Mouse (Mus musculus): ENCODE data around the gene Trim54. TPM values are rescaled to one million over a fixed set of nuclear protein-coding genes. Genes with fewer than 3 reads are reported as not detected.

Gene Trim54
- total and polyA plus RNA-seq, 3 experiments, result 219 to 368 (median 250) TPM

GRCm38 (mm10) chr5:31080059-31080794, 36.3 kb upstream of the Trim54 start:
- Histone ChIP-seq H3K4me3 (no peak overlapping the region), H3K79me2 (replicated peaks; ENCODE audit: control insufficient read depth, insufficient read depth, low read length) (no peaks in the 10 kb centered on the region), H3K27ac (no peak overlapping the region), H3K36me3 (ENCODE audit: control insufficient read depth, insufficient read depth, low read length) (no peaks in the 10 kb centered on the region), H3K9ac (ENCODE audit: low read depth, low read length) (no peak overlapping the region), H3K27me3 (ENCODE audit: control insufficient read depth, insufficient read depth, low read length) (no peaks in the 10 kb centered on the region), H3K4me1 (ENCODE audit: control insufficient read depth, insufficient read depth, low read length) (no peaks in the 10 kb centered on the region; the same call in none of the 2 replicates)
- no peak for TF ChIP-seq POLR2A (IDR thresholded peaks at IDR 0.05; ENCODE audit: insufficient read depth, low read depth, low read length)
- no peak for TF ChIP-seq EP300 (IDR thresholded peaks at IDR 0.05; ENCODE audit: insufficient read depth, low read depth, low read length)
- no peak for TF ChIP-seq CTCF (IDR thresholded peaks at IDR 0.05)
- intact Hi-C loops (cut with DNase I), result no loop called here
- 43% methylated on average over 13 of the region's 13 CpGs for WGBS
- peak in 1 of 2 experiments; percentile 18 for DNase-seq

- WGBS, result 70% methylated on average over 3 of the region's 3 CpGs
- Histone ChIP-seq H3K4me1 (ENCODE audit: control insufficient read depth, insufficient read depth, low read length) (no peaks in the 10 kb centered on the region; the same call in none of the 2 replicates), H3K27me3 (ENCODE audit: control insufficient read depth, insufficient read depth, low read length) (no peaks in the 10 kb centered on the region), H3K79me2 (replicated peaks; ENCODE audit: control insufficient read depth, insufficient read depth, low read length) (no peaks in the 10 kb centered on the region), H3K9ac (ENCODE audit: low read depth, low read length) (no peak overlapping the region), H3K36me3 (ENCODE audit: control insufficient read depth, insufficient read depth, low read length) (no peaks in the 10 kb centered on the region), H3K27ac (no peak overlapping the region), H3K4me3 (no peak overlapping the region)
- intact Hi-C loops (cut with DNase I), result no loop called here
- DNase-seq, result no peak
- TF ChIP-seq EP300 (IDR thresholded peaks at IDR 0.05; ENCODE audit: insufficient read depth, low read depth, low read length) (no peak), CTCF (IDR thresholded peaks at IDR 0.05) (no peak), POLR2A (IDR thresholded peaks at IDR 0.05; ENCODE audit: insufficient read depth, low read depth, low read length) (no peak)
Observed at GRCm38 (mm10) chr5:31080795-31081164, 35.7 kb upstream of the Trim54 start.

GRCm38 (mm10) chr5:31081386-31081785, 35.1 kb upstream of the Trim54 start:
- H3K4me3 ChIP-seq, result no peak overlapping the region
- no peak for DNase-seq
- WGBS, result 90% methylated on average over 3 of the region's 3 CpGs
- H3K27ac ChIP-seq, result no peak overlapping the region
- no peaks in the 10 kb centered on the region; the same call in none of the 2 replicates for H3K4me1 ChIP-seq (ENCODE audit: control insufficient read depth, insufficient read depth, low read length)
- H3K9ac ChIP-seq (ENCODE audit: low read depth, low read length), result no peak overlapping the region
- no peaks in the 10 kb centered on the region for H3K36me3 ChIP-seq (ENCODE audit: control insufficient read depth, insufficient read depth, low read length)
- TF ChIP-seq CTCF (IDR thresholded peaks at IDR 0.05) (peak; percentile 74), POLR2A (IDR thresholded peaks at IDR 0.05; ENCODE audit: insufficient read depth, low read depth, low read length) (no peak)
- intact Hi-C loops (cut with DNase I), result no loop called here
- no peaks in the 10 kb centered on the region for H3K79me2 ChIP-seq (replicated peaks; ENCODE audit: control insufficient read depth, insufficient read depth, low read length)
- no peaks in the 10 kb centered on the region for H3K27me3 ChIP-seq (ENCODE audit: control insufficient read depth, insufficient read depth, low read length)

- Histone ChIP-seq H3K36me3 (ENCODE audit: control insufficient read depth, insufficient read depth, low read length) (no peaks in the 10 kb centered on the region), H3K4me3 (no peak overlapping the region), H3K4me1 (ENCODE audit: control insufficient read depth, insufficient read depth, low read length) (no peaks in the 10 kb centered on the region; the same call in none of the 2 replicates), H3K27ac (no peak overlapping the region), H3K79me2 (replicated peaks; ENCODE audit: control insufficient read depth, insufficient read depth, low read length) (no peaks in the 10 kb centered on the region), H3K9ac (ENCODE audit: low read depth, low read length) (no peak overlapping the region), H3K27me3 (ENCODE audit: control insufficient read depth, insufficient read depth, low read length) (no peaks in the 10 kb centered on the region)
- DNase-seq, result peak; percentile 65 to 74
- no peak for TF ChIP-seq EP300 (IDR thresholded peaks at IDR 0.05; ENCODE audit: insufficient read depth, low read depth, low read length)
- TF ChIP-seq POLR2A (IDR thresholded peaks at IDR 0.05; ENCODE audit: insufficient read depth, low read depth, low read length), result no peak
- peak; percentile 74 for TF ChIP-seq CTCF (IDR thresholded peaks at IDR 0.05)
- intact Hi-C loops (cut with DNase I), result loop anchor here (2.0 kb wide), 1 partner anchor 28 kb away; no protein-coding TSS in a partner anchor
- 21% methylated on average over 5 of the region's 5 CpGs for WGBS
Observed at GRCm38 (mm10) chr5:31082355-31082754, 34.2 kb upstream of the Trim54 start.

GRCm38 (mm10) chr5:31082935-31083625, 33.4 kb upstream of the Trim54 start:
- TF ChIP-seq CTCF (IDR thresholded peaks at IDR 0.05) (no peak), POLR2A (IDR thresholded peaks at IDR 0.05; ENCODE audit: insufficient read depth, low read depth, low read length) (no peak), EP300 (IDR thresholded peaks at IDR 0.05; ENCODE audit: insufficient read depth, low read depth, low read length) (no peak)
- no peaks in the 10 kb centered on the region for H3K79me2 ChIP-seq (replicated peaks; ENCODE audit: control insufficient read depth, insufficient read depth, low read length)
- no peaks in the 10 kb centered on the region for H3K27me3 ChIP-seq (ENCODE audit: control insufficient read depth, insufficient read depth, low read length)
- WGBS, result 11% methylated on average over 12 of the region's 12 CpGs
- DNase-seq, result peak; percentile 37 to 39
- intact Hi-C loops (cut with DNase I), result loop anchor here (2.0 kb wide), 1 partner anchor 28 kb away; no protein-coding TSS in a partner anchor
- H3K4me3 ChIP-seq, result 0 out of 2 replicates have a peak overlapping the region, but pooled peaks have one; percentile 10
- H3K27ac ChIP-seq, result peak overlapping the region; percentile 15
- H3K36me3 ChIP-seq (ENCODE audit: control insufficient read depth, insufficient read depth, low read length), result no peaks in the 10 kb centered on the region
- no peak overlapping the region for H3K9ac ChIP-seq (ENCODE audit: low read depth, low read length)
- H3K4me1 ChIP-seq (ENCODE audit: control insufficient read depth, insufficient read depth, low read length), result no peaks in the 10 kb centered on the region; the same call in none of the 2 replicates

All from heart, adult 2 months (tissue).